Mouse (Mus musculus) left cerebral cortex, postnatal 10 days (tissue): Measurements from ENCODE around the gene Tra2a. TPM values are rescaled to one million over a fixed set of nuclear protein-coding genes. Genes with fewer than 3 reads are reported as not detected.
A peak's percentile ranks its signal among the peaks of the same experiment; 100 is the strongest.

Experiments used
- DNase-seq, 2 experiments: peaks; one replicate each; pipeline ENCODE4 v3.0.0; 2021 to 2022; ENCODE audit warnings: low spot score in 2 of 2, mixed read lengths in 1 of 2; ENCODE audit errors: extremely low spot score in 1 of 2
- intact Hi-C: fragments of 180-260 bp; cut with DNase I; formaldehyde crosslinking; loops from one replicate; pipeline ENCODE4 v1.15.1; 2025
- total RNA-seq, 2 experiments: library from RNA; stranded (reverse); gene quantifications; 2 replicates each; pipeline ENCODE4 v1.2.3; 2021

Tra2a gene
- total RNA-seq, 2 experiments from 2014 or later: 66.7 to 68.8 TPM

- DNase-seq: no peak
- intact Hi-C loops: no loop called here
Observed at GRCm38 (mm10) chr6:49247246-49247645, 16.6 kb downstream of the Tra2a start.

- intact Hi-C loops: no loop called here
- no peak for DNase-seq
Observed at GRCm38 (mm10) chr6:49242331-49242730, 21.5 kb downstream of the Tra2a start.

- intact Hi-C loops: no loop called here
- no peak for DNase-seq
Observed at GRCm38 (mm10) chr6:49241562-49241961, 22.3 kb downstream of the Tra2a start.

- intact Hi-C loops: no loop called here
Observed at GRCm38 (mm10) chr6:49236331-49236730, 27.5 kb downstream of the Tra2a start.

GRCm38 (mm10) chr6:49233356-49233755, 30.5 kb downstream of the Tra2a start:
- intact Hi-C loops: no loop called here
- DNase-seq: no peak

More at GRCm38 (mm10) chr6:49236331-49236730, 27.5 kb downstream of the Tra2a start:
- DNase-seq: peak; percentile 100

- intact Hi-C loops: loop anchor here (5.0 kb wide), 1 partner anchor 169 kb away; the partner anchor contains the start of gene Stk31
- DNase-seq: no peak
Observed at GRCm38 (mm10) chr6:49228126-49228679, 35.6 kb downstream of the Tra2a start.

GRCm38 (mm10) chr6:49227184-49227735, 36.6 kb downstream of the Tra2a start:
- no peak for DNase-seq
- intact Hi-C loops: loop anchor here (5.0 kb wide), 1 partner anchor 170 kb away; the partner anchor contains the start of gene Stk31

GRCm38 (mm10) chr6:49225728-49226123, 38.1 kb downstream of the Tra2a start:
- no peak for DNase-seq
- intact Hi-C loops: loop anchor here (5.0 kb wide), 1 partner anchor 172 kb away; the partner anchor contains the start of gene Stk31

- intact Hi-C loops: loop anchor here (5.0 kb wide), 1 partner anchor 172 kb away; the partner anchor contains the start of gene Stk31
- no peak for DNase-seq
Observed at GRCm38 (mm10) chr6:49224923-49225727, 38.7 kb downstream of the Tra2a start.

- intact Hi-C loops: no loop called here
- DNase-seq: no peak
Observed at GRCm38 (mm10) chr6:49221906-49222305, 41.9 kb downstream of the Tra2a start.

- intact Hi-C loops: loop anchor here (5.0 to 10.0 kb wide), 2 partner anchors 185 to 1957 kb away; partner anchors contain the start of gene Gpnmb
- DNase-seq: no peak
Observed at GRCm38 (mm10) chr6:49219920-49220604, 43.8 kb downstream of the Tra2a start.

- intact Hi-C loops: loop anchor here (5.0 to 10.0 kb wide), 2 partner anchors 184 to 1958 kb away; partner anchors contain the start of gene Gpnmb
Observed at GRCm38 (mm10) chr6:49219001-49219560, 44.8 kb downstream of the Tra2a start.

GRCm38 (mm10) chr6:49218275-49218802, 45.5 kb downstream of the Tra2a start:
- intact Hi-C loops: loop anchor here (5.0 to 10.0 kb wide), 2 partner anchors 184 to 1959 kb away; partner anchors contain the start of gene Gpnmb
- no peak for DNase-seq

More at GRCm38 (mm10) chr6:49219001-49219560, 44.8 kb downstream of the Tra2a start:
- DNase-seq: no peak

- intact Hi-C loops: loop anchor here (5.0 to 10.0 kb wide), 2 partner anchors 183 to 1960 kb away; partner anchors contain the start of gene Gpnmb
- peak in 1 of 2 experiments; percentile 80 for DNase-seq
Observed at GRCm38 (mm10) chr6:49217581-49218274, 46.1 kb downstream of the Tra2a start.

GRCm38 (mm10) chr6:49216811-49217542, 46.9 kb downstream of the Tra2a start:
- intact Hi-C loops: loop anchor here (5.0 to 10.0 kb wide), 2 partner anchors 182 to 1960 kb away; partner anchors contain the start of gene Gpnmb
- DNase-seq: no peak

GRCm38 (mm10) chr6:49215748-49216585, 47.9 kb downstream of the Tra2a start:
- DNase-seq: no peak
- intact Hi-C loops: loop anchor here (5.0 to 10.0 kb wide), 2 partner anchors 181 to 1961 kb away; partner anchors contain the start of gene Gpnmb
